Mouse (Mus musculus): ENCODE measurements around the gene Wwc1. TPM values are rescaled to one million over a fixed set of nuclear protein-coding genes. Genes with fewer than 3 reads are reported as not detected.

Gene Wwc1
- total RNA-seq, 4 experiments from 2014 or later, result 95.1 to 109 (median 101) TPM

DNA sequence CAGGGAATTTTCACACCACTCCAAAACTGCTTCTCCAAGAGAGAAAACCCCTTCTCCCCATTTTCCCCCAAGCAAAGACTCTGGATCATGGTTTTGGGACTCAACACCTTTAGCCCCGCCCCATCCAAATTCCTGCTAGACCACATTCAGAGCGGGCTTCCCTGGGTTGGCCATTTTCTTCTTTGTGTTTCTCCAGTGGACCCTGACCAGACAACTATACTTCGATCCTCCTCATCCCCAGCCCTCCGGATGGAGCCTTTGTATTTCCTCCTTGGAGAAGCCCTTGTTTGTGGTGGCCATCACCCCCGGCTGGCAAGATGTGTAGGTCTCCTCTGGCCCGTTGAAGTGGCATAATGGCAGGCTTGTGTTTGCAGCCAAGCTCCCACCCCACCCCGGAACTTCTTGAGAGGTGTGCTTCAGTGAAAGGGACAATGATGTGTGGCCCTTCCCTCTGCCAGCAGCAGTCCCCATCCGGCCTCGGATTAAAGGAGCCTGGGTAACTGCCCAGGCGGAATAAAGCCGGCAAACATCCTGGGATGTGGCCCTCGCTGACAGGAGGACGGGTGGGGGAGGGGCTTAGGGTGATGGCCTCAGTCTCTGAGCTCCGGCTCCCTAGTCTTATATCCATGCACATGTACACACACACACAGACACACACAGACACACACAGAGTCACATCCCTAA lies 46.8 kb downstream of the Wwc1 start:
- peak in 1 of 2 experiments; percentile 72 for DNase-seq (ENCODE audit: low spot score in 2 of 2)

DNA sequence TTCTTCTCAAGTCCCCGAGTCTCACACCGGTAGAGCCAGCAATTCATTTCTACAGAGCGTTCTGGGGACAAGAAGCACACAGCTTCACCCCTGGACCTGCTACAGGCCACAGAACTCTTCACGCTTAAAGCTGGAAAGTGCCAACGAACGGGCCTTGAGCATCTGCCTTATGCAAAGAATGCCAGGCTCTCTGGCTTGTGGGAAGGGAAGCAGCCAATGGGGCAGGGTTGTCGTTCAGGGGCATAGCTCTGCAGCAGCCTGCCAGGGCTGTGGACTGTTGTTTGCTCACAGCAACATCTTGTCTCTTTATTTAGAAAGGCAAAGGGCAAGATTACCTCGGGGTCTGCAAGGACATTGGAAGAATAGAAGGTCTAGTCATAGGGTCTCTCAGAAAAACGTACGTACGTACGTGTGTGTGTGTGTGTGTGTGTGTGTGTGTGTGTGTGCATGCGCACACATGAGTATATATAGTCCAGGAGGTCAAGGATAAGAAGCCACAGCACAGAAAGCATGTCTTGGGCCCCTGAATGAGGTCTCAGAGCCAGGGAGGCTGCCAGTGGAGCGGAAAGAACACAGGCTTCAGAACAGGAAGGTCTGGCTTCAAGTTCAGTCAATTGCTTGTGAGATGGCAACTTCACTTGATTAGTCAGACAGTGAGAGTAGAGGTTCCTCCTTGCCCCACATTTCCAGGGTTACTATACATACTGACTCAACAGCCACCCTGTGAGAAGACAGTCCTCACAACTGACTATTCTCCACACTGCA lies 48.0 kb downstream of the Wwc1 start:
- DNase-seq (ENCODE audit: low spot score in 2 of 2), result no peak

DNA sequence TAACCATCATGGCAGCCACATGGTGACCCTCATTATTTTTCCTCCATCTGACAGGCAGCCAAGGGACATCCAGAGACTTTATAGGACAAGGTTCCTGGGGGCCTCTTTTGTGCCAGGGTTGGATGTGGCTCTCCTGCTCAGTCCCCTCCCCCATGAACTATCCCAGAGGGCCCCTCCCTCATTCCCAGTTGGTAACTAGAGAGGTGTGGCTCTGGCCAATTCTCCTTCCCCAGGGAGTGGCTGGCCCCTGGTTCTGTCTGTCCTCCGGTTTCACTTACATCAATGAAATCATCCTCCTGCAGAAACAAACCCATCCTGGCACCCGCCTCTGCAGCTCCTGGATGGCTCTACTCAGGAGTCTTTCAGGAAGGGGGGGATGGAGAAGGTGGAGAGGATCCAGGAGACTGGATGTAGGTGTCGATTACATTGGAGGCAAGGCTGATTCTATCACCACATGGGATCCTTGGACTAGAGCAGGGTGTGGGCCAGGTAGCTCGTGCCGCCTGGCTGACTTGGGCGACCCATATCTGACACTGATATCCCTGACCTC lies 49.7 kb downstream of the Wwc1 start:
- peak in 1 of 2 experiments; percentile 54 for DNase-seq (ENCODE audit: low spot score in 2 of 2)

DNA sequence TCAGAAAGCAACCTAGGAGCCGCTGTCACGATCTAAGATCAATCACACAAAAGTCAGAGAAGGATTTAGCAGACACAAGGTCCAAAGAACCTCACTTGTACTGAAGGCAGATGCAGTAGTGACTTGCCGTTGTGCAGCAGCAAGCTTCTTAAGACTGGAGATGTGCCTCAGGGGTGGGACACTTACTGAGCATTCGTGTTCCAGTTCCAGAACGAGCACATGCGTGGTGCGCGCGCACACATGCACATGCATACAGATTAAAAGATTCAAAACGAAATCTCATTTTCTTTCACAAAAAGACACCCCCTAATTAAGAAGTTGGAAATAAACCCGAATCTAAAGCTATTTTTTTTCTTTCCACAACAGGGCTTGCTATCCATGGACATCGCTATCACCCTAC lies 51.9 kb downstream of the Wwc1 start:
- DNase-seq (ENCODE audit: low spot score in 2 of 2), result no peak

DNA sequence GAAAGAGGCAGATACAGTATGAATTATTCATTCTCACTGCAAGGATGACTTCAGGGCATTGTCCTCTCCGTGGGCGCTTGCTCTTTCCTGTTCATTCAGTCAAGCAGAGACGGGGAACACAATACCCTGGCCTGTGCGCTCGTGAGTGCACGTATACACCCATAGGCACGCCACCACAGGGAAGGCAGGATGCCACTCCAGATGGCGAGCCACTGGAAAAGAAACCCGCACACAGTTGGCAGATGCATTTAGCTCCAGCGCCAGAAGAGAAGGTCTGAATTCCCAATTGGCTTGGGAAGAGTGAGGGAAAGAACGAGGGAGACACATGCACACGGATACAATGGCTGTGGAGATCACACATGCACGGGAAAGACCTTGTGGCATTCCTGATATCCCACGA lies 53.0 kb downstream of the Wwc1 start:
- DNase-seq (ENCODE audit: low spot score in 2 of 2), result peak in 1 of 2 experiments; percentile 72

DNA sequence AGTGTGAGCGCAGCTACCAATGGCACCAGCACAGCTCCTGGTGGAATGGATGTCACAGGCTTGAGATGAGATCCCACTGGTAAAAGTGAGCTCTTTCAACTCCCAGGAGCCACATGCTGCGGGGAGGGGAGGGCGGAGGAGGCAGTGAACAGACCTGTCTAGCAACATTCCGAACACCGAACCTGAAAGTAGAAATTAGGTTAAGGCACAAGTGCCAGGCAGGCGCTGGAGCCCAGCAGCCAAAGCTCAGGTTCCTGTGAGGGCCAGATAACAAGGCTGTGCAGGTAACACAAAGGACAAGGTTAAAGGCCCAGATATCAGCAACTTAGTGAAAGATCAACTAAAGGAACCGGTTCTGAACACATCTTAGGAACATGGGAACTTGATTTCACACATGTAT lies 54.7 kb downstream of the Wwc1 start:
- no peak for DNase-seq (ENCODE audit: low spot score in 2 of 2)

DNA sequence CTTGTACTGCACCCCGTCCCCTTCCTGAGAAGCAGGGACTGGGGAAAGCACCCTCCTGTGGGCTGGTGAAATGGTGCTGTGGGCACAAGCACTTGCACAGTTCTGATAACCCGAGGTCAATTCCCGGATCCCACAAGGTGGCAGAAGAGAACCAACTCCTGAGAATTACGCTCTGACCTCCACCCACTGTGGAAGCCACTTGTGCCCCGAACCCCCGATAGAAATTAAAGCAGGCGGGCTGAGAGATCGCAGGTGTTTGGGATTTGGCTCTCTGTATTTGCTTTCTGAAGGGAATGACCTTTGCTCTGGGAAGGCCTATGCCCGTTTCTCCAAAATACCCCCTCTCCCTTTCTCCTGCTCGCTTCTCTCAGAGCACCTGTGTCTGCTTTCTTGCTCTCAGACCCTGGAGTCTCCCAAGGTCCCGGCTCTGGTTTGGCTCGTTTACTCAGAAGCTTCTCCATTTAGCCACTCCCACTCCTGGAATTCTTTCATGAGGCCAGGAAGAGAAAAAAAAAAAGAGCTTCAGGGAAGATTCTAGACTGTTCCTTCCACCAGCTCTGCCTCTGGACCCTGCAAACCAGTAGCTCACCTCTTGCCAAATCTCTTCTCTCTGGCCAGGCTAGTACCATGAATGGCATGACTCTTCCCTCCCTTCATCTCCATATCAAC lies 58.0 kb downstream of the Wwc1 start:
- no peak for DNase-seq (ENCODE audit: low spot score in 2 of 2)

DNA sequence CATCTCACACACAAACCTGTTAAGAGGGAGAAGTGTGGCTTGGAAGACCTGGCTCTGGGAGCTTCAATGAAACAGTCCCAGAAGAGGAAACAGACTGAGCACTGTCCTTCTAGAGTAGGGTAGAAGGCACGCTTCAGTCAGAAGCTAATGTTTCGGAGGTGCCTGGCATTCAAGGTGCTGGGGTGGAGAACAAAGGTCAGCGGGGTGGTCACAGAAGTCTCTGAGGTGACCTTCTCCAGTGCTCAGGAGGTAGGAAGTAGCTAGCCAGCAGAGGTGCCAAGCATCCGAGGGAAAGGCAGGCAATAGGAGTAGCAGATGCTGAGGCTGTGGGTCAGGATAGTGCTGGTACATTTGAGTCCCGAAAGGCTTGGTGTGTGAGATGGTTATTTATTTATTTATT lies 59.6 kb downstream of the Wwc1 start:
- no peak for DNase-seq (ENCODE audit: low spot score in 2 of 2)

DNA sequence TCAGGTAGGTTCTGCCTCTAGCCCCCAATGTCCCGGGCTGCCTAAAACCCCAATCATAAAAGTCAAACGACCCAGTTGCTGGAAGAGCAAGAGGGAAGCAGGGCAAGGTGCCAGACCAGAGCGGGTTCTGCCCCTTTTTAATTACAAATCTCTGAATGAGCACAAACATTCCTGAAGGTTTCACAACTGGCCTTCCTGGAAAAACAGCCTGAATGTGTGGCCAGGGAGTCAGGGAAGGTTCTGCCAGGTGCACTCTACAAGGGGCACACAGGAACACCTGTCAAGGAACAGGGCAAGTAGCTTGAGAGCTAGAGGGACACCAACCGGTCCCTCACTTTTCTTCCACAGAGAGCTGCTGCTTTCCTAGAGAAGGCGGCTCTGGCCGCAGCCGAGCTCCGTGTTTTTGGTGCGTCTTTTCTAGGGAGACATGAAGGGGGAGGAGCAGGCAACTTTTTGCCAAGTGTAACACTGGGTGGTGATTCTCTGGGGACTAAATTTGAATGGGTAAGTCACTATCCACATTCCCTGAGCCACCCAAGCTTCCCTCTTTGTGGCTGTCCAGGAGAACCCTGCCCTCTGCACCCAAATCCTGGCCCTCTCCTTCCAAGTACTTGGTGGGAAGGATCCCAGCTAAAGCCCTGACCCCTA lies 60.3 kb downstream of the Wwc1 start:
- DNase-seq (ENCODE audit: low spot score in 2 of 2), result no peak

DNA sequence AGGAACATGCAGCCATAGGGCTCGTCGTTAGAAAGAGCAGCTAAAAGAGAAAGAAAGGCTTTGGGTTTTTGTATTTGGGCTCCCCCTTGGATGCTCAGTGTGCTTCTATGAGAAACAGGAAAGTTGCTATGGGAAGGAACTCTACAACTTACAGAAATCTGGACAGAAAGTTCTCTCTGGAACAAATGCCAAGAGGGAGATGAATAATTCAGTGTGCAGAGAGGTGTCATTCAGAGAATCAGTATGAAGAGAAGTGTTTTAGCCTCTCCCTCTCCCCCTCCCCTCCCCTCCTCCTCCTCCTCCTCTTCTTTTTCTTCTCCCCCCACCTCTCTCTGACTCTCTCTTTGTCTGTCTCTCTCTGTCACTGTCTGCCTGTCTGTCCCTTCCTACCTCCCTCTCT lies 60.9 kb downstream of the Wwc1 start:
- no peak for DNase-seq (ENCODE audit: low spot score in 2 of 2)

DNA sequence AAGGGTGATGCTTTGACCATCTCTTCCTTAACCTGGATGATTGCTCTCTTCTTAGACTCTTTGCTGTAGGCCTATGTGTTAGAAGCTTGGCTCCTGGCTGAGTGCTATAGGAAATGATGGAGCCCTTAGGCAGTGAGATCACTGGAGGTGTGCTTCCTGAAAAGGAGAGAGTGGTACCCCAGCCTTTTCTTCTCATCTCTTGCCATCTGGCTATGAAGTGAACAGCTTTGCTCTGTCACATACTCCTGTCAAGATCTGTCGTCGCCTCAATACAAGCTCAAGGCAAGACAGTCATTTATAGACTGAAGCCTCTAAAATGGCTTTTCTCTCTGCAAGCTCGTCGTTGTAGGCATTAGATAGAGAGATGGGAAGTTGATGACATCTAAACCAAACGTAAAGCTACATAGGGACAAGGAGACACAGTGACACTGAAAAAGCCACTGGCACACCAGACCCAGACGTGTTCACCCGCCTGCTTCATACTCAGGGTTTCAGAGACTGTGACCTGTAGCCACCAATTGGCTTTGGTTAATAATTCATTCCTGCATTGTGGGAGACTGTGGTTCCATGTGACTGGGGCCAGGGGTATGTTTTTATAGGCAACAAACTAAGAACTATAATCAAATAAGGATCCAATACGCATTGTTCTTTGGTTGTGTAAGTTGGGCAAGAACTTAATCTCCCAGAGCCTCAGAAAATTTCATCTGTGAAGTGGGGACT lies 63.7 kb downstream of the Wwc1 start:
- no peak for DNase-seq (ENCODE audit: low spot score in 2 of 2)

DNA sequence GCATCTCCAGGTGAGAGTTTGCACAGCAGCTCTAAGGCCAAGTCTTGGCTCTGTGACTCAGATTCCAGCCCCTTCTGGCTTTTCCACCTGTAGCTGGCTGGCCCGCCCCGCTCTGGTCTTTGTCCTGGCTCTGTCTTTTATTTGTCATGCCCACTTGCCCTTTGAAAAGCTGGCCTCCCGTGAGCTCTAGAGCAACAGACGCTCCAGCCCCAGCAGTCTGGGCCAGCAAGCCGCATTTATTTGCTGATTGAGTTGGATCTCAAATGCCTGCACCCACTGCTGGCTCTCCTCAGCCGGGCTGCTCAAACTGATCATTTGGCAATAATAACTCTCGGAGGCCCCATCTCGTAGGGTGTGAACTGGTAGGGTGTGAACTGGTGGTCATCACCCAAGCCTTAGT lies 64.8 kb downstream of the Wwc1 start:
- DNase-seq (ENCODE audit: low spot score in 2 of 2), result no peak

DNA sequence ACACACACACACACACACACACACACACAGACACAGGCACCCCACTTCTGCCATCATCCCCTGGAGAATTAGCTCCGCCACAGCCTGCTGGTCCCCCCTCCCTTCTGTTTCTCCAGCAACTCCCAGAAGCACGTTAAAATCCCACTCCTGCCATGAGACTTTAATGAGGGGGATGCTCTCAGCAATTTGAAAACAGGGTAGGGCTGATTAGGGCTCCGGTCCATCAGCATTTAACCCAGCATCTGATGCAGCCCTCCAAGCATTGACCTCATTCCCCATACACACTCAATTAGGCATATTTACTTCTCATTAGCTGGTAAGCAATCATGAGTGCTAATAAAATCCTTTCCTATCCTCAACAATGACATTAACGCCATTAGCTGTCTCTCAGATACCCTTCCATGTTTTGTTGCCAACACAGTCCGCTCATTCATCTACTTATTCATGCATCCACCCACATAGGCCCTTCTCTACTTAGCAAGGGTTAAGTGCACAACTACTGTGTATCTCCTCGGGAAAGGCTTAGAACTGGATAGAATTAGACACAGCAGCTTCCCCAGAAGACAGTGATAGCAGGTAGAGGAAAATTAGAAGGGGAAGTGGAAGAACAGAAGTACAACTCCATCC lies 66.8 kb downstream of the Wwc1 start:
- no peak for DNase-seq (ENCODE audit: low spot score in 2 of 2)

DNA sequence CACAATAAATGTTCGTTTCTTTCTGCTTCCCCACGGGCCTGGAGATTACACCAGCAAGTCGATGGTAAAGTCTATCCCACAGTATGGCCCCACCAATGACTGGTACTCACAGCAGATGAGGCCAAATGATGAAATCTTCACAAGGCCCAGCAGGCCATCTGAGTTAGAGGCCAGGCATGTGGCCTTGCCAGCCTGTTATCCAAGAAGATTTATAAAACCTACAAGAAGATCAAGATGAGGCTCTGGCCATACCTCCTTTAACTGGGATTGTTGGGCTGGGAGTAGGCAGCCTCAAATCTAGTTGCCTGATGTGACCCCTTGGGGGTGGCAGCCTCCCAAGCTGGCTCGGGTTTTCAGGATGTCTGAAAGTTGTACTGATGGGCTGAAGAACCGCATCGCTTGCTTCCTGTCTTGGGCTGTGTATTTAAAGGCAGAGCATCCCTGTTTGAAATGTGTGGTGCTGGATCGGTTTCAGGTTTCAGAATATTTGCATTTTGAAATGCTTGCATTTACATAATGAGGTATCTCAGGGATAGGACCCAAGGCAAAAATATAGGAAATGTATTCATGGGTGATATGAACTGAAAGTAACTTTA lies 75.3 kb downstream of the Wwc1 start:
- no peak for DNase-seq (ENCODE audit: low spot score in 2 of 2)

DNA sequence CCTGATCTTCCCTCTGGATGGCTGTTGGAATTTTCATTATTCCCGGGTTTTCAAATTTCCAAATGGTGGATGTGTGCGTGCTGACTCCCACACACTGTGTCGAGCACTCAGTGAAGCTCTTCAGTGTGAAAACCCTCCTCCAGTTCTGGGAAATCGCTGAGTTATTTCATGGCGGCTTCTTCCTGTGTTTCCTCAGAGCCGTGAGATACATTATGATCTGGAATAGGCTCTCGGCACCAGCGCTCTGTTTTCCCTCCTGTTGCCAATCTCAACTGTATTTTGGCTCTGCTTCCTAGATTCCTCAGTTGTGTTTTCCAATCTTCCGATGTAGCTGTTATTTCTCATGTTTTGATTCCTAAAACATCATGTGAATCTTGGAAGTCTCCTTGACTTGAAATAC lies 77.2 kb downstream of the Wwc1 start:
- peak in 1 of 2 experiments; percentile 41 for DNase-seq (ENCODE audit: low spot score in 2 of 2)

DNA sequence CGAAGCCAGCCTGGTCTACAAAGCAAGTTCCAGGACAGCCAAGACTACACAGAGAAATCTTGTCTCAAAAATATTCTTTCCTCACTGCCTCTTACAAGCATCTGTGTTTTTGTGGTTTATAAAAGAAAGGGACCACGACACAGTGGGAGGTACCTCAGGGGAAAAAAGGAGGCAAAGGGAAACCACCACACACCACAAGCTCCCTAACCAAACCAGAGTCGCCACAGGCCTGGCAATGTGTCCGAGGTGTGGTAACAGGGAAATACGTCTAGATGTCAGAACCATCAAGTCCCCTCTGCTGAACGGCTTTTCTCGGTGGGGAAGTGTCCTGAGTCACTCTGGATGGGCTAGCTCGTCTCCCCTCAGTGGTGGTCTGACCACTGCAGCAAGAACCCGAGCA lies 80.4 kb downstream of the Wwc1 start:
- no peak for DNase-seq (ENCODE audit: low spot score in 2 of 2)

DNA sequence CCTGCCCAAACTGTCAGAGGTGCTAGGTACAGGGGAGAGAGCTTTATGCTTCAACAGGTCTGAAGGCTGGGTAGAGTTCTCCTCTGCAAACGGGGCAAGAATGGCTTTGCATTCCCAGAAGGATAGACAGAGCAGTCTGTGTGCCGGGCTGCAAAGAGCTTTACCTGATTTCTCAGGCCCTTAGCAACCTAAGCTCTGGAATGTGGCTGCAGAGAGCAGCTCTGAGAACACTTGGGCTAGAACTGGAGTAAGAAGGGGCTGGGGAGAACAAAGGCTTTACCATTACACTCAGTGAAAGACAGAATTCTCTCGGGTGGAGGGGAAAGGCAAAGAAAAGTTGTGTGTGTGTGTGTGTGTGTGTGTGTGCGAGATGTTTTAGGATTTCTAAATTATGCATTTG lies 86.9 kb downstream of the Wwc1 start:
- no peak for DNase-seq (ENCODE audit: low spot score in 2 of 2)

DNA sequence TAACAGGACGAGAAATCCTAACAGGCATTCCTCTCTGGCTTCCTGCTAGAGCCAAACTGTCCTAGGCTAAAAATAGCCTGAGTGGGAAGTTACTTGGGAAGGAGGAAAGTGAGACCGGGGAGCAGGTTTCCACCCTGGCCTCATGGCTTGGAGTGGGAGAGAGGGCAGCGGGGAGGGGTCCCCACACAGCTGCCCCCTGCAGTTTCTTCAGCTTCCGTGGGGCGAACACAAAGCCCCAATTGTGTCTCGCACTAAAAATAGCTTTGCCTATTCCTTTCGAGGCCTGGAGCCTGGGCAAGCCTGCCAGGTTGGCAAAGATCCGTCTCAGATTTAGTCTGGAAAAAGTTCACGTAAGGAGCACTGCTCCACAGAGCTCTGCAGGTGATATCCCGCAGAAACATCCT lies 87.3 kb downstream of the Wwc1 start:
- DNase-seq (ENCODE audit: low spot score in 2 of 2), result peak; percentile 30 to 34

DNA sequence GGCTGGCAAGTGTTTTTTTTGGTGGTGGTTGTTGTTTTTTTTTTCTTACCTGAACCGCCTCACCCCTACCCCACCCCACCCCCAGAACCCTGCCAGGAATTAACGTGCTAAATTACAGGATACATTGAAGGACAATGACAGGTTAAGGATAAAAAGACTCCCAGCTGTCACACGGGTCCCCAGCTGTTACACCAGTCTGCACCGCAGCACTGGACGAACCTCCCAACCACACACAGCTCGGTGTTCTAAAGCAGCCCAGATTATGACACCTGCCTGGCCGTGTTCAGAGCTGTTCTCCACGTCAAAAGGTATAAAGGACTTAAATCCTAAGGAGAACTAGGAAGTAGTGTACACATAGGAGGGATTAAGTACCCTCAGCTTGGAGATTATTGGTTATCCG lies 88.0 kb downstream of the Wwc1 start:
- no peak for DNase-seq (ENCODE audit: low spot score in 2 of 2)

DNA sequence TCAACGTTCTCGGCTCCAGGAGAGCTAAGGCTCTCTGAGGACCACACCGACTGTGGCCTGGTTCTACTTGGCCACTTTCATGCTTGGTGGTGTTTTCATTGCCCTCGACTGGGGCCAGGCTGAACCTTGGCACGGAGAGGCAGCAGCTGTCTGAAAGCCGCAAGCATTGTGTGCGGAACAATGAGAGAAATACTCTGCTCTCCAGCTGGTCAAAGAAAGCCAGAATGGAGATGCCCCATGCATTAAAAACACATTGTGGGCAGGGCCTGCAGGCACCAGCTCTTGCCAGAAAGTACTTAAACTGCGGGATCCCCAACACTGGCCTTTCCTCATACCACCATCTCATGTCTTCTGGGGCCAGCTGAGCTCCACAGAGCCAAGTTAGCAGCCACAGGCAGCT lies 91.5 kb downstream of the Wwc1 start:
- no peak for DNase-seq (ENCODE audit: low spot score in 2 of 2)
